Mouse (Mus musculus) lung, embryonic 14.5 days (tissue): ENCODE results near the gene Wnt1. TPM values are rescaled to one million over a fixed set of nuclear protein-coding genes. Genes with fewer than 3 reads are reported as not detected.

Experiments
- ATAC-seq: fragments of 200-750 bp; cut with Nextera tagmentation; 2 replicates; pipeline ENCODE4 v1.8.0; 2017; ENCODE audit warnings: mild to moderate bottlenecking, moderate TSS enrichment, moderate library complexity; ENCODE audit not compliant: insufficient read depth
- DNase-seq: peaks from one replicate; pipeline ENCODE4 v3.0.0-alpha.2; 2015
- H3K27ac ChIP-seq: fragments of 300-500 bp; sonication (generic); 2 replicates; pipeline ENCODE4 v1.5.1; 2014; ENCODE audit warnings: low read depth, mild to moderate bottlenecking, moderate library complexity
- H3K27me3 ChIP-seq: fragments of 300-500 bp; sonication (generic); 2 replicates; pipeline ENCODE4 v1.6.1; 2014; ENCODE audit warnings: low read length, control low read depth; ENCODE audit not compliant: insufficient read depth
- H3K36me3 ChIP-seq: fragments of 300-500 bp; sonication (generic); 2 replicates; pipeline ENCODE4 v1.6.1; 2014; ENCODE audit warnings: control low read depth; ENCODE audit not compliant: insufficient read depth
- H3K4me1 ChIP-seq: fragments of 300-500 bp; sonication (generic); 2 replicates; pipeline ENCODE4 v1.6.1; 2014; ENCODE audit warnings: antibody characterized with exemption, control low read depth; ENCODE audit not compliant: insufficient read depth
- H3K4me2 ChIP-seq: fragments of 300-500 bp; sonication (generic); 2 replicates; pipeline ENCODE4 v1.6.1; 2014; ENCODE audit warnings: mild to moderate bottlenecking
- H3K4me3 ChIP-seq: fragments of 300-500 bp; sonication (generic); 2 replicates; pipeline ENCODE4 v1.5.1; 2014; ENCODE audit warnings: low read depth, low read length
- H3K9ac ChIP-seq: fragments of 300-500 bp; sonication (generic); 2 replicates; pipeline ENCODE4 v1.6.1; 2014
- H3K9me3 ChIP-seq: fragments of 300-500 bp; sonication (generic); 2 replicates; pipeline ENCODE4 v1.6.1; 2016; ENCODE audit warnings: low read depth, low read length, control low read depth
- CTCF ChIP-seq: IDR thresholded peaks from 2 replicates; pipeline ENCODE4 v1.5.1; 2016; ENCODE audit warnings: antibody characterized with exemption, low read depth
- WGBS: fragments of 180-500 bp; shearing (Covaris S2); extraction: QIAGEN DNeasy Blood & Tissue Kit; methylation state at CpG from one replicate; pipeline ENCODE4 v1.1.7; 2014; 5-methylcytosine and 5-hydroxymethylcytosine counted together
- polyA plus RNA-seq: library from polyadenylated mRNA; unstranded; fragments of >200 nt; fragmentation: Nextera tagmentation; extraction: Ambion mirVana; gene quantifications from 2 replicates; pipeline ENCODE4 v1.2.1, GENCODE M21; 2014

The Wnt1 gene
- polyA plus RNA-seq, 1 experiment from 2014 or later = not detected

GRCm38 (mm10) chr15:98837006-98837742, 47.5 kb downstream of the Wnt1 start:
- H3K9me3 ChIP-seq = no peaks in the 10 kb centered on the region
- H3K9ac ChIP-seq = no peak overlapping the region
- no peaks in the 10 kb centered on the region for H3K4me1 ChIP-seq
- no peak overlapping the region for H3K4me3 ChIP-seq
- peaks cover 96% of the 10 kb centered on the region for H3K36me3 ChIP-seq
- DNase-seq = no peak
- H3K27ac ChIP-seq = no peak overlapping the region
- no peak for ATAC-seq
- no peak for TF ChIP-seq CTCF
- no peak overlapping the region for H3K4me2 ChIP-seq
- WGBS = 88% methylated on average over 21 of the region's 21 CpGs
- H3K27me3 ChIP-seq = no peaks in the 10 kb centered on the region

GRCm38 (mm10) chr15:98837743-98838103, 48.1 kb downstream of the Wnt1 start:
- H3K27me3 ChIP-seq = no peaks in the 10 kb centered on the region
- H3K9me3 ChIP-seq = no peaks in the 10 kb centered on the region
- DNase-seq (no peak), ATAC-seq (no peak)
- no peak overlapping the region for H3K4me3 ChIP-seq
- no peak overlapping the region for H3K9ac ChIP-seq
- H3K4me1 ChIP-seq = no peaks in the 10 kb centered on the region
- WGBS = 72% methylated on average over 4 of the region's 4 CpGs
- H3K27ac ChIP-seq = no peak overlapping the region
- no peak for TF ChIP-seq CTCF
- H3K36me3 ChIP-seq = peaks cover 100% of the 10 kb centered on the region
- no peak overlapping the region for H3K4me2 ChIP-seq

DNA sequence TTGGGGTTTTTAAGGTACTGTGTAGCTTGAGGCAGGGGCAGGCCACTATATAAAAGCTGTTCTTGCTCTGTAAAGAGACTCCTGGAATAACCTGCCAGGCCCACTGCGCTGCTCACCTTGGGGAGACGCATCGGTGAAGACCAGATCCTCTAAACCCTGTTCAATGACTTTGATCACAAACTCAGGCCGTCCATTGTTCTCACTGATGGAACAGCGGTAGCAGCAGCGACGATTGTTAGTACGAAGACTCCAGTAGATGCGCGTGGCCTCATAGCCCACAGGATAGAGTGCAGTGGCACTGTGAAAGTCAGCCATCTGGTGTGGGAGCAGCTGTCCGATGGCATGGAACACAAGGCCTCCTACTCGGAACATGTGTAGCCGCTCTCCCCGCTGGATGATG, 49.5 kb downstream of the Wnt1 start:
- ATAC-seq (no peak), DNase-seq (no peak)
- WGBS = 94% methylated on average over 14 of the region's 14 CpGs
- no peaks in the 10 kb centered on the region for H3K4me1 ChIP-seq
- H3K27me3 ChIP-seq = no peaks in the 10 kb centered on the region
- no peak overlapping the region for H3K27ac ChIP-seq
- H3K9ac ChIP-seq = no peak overlapping the region
- no peaks in the 10 kb centered on the region for H3K9me3 ChIP-seq
- no peak overlapping the region for H3K4me2 ChIP-seq
- no peak for TF ChIP-seq CTCF
- peaks cover 100% of the 10 kb centered on the region for H3K36me3 ChIP-seq
- no peak overlapping the region for H3K4me3 ChIP-seq

DNA sequence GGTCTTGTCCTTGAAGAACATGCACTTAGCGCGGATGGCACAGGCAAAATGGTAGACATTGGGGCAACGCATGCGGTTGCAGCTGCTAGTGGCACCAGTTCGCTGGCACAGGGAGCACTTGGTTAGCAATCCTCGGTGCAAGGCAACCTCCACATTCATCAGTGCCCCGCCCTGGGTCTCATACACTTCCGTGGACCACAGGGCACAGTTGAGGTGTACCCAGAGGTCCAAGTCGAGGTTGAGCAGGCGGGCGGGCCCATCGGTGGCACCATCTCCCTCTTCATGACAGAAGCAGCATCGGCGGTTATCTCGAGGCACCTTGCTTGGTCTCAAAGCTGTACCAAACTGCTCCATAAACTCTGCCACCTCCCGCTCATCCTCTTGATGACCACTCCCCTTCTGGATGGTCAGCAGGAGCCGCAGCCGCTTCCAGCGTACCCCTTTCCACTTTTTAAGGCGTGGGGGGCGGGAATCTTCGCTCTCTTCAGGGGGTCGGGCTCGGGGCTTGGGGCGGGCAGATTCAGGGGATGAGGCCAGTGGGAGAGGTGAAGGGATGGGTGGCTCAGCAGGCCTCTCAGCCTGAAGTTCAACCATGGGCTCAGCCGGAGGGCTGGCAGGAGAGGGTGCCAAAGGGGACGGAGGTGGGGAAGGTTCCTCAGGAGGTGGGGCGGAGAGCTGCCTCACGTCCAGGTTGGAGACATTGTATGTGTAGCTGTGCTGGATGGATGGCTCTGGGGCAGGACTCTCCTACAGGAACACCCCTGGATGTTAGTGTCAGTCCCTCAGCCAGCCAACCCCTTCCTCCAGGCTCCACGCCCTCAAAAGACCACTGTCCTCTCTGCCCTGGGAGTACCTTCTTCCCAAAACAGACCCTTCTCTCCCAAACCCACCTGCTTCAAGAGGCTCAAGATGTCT, 50.3 kb downstream of the Wnt1 start:
- 91% methylated on average over 30 of the region's 30 CpGs for WGBS
- peaks cover 100% of the 10 kb centered on the region for H3K36me3 ChIP-seq
- DNase-seq = no peak
- no peak overlapping the region for H3K4me2 ChIP-seq
- H3K27me3 ChIP-seq = no peaks in the 10 kb centered on the region
- H3K4me1 ChIP-seq = no peaks in the 10 kb centered on the region
- H3K9me3 ChIP-seq = no peaks in the 10 kb centered on the region
- H3K4me3 ChIP-seq = no peak overlapping the region
- no peak overlapping the region for H3K9ac ChIP-seq
- TF ChIP-seq CTCF = no peak
- H3K27ac ChIP-seq = no peak overlapping the region
- no peak for ATAC-seq

Other genes starting within 250 kb of the Wnt1 start
- 57.7 and 58.5 TPM in 2 replicates for gene Ccnt1, start 218.9 kb upstream of the Wnt1 start, polyA plus RNA-seq
- gene 4930415O20Rik, start 218.9 kb upstream of the Wnt1 start, polyA plus RNA-seq = 0.50 TPM in 1 of 2 replicates, not detected in the other
- 20.5 and 21.8 TPM in 2 replicates for gene Adcy6, start 179.8 kb upstream of the Wnt1 start, polyA plus RNA-seq
- 24.6 and 28.9 TPM in 2 replicates for gene Cacnb3, start 159.0 kb upstream of the Wnt1 start, polyA plus RNA-seq
- 27.2 and 28.7 TPM in 2 replicates for gene Ddx23, start 127.0 kb upstream of the Wnt1 start, polyA plus RNA-seq
- gene Rnd1, start 112.4 kb upstream of the Wnt1 start, polyA plus RNA-seq = 0.57 and 0.67 TPM in 2 replicates
- 0.28 and 1.1 TPM in 2 replicates for gene Ccdc65, start 81.7 kb upstream of the Wnt1 start, polyA plus RNA-seq
- gene Fkbp11, start 61.7 kb upstream of the Wnt1 start, polyA plus RNA-seq = 29.7 and 32.9 TPM in 2 replicates
- gene Arf3, start 26.6 kb upstream of the Wnt1 start, polyA plus RNA-seq = 35.4 and 42.5 TPM in 2 replicates
- 0.11 TPM in 1 of 2 replicates, not detected in the other for gene Wnt10b, start 11.7 kb upstream of the Wnt1 start, polyA plus RNA-seq
- gene Ddn, start 19.6 kb downstream of the Wnt1 start, polyA plus RNA-seq = 0.04 and 0.12 TPM in 2 replicates
- gene Prkag1, start 41.7 kb downstream of the Wnt1 start, polyA plus RNA-seq = 93.4 and 93.7 TPM in 2 replicates
- gene Kmt2d, start 81.3 kb downstream of the Wnt1 start, polyA plus RNA-seq = 17.1 and 19.3 TPM in 2 replicates
- gene Rhebl1, start 104.7 kb downstream of the Wnt1 start, polyA plus RNA-seq = 8.5 and 9.5 TPM in 2 replicates
- gene Dhh, start 108.7 kb downstream of the Wnt1 start, polyA plus RNA-seq = 1.0 and 1.3 TPM in 2 replicates
- 4.5 and 5.5 TPM in 2 replicates for gene Lmbr1l, start 128.4 kb downstream of the Wnt1 start, polyA plus RNA-seq
- gene Tuba1b, start 144.7 kb downstream of the Wnt1 start, polyA plus RNA-seq = 2,161 and 2,216 TPM in 2 replicates
- gene Gm49450, start 163.7 kb downstream of the Wnt1 start, polyA plus RNA-seq = not detected in 2 replicates
- 1,129 and 1,167 TPM in 2 replicates for gene Tuba1a, start 163.8 kb downstream of the Wnt1 start, polyA plus RNA-seq
- 224 and 232 TPM in 2 replicates for gene Tuba1c, start 240.0 kb downstream of the Wnt1 start, polyA plus RNA-seq